Mouse (Mus musculus) ES-E14 (cell line): Measurements from ENCODE around the gene Sgms2.

ENCODE experiments used
- CHD2 ChIP-seq: IDR thresholded peaks from 2 replicates; pipeline ENCODE4 v1.6.1; 2014; ENCODE audit warnings: mild to moderate bottlenecking, low read depth, low read length, inconsistent platforms
- ZC3H11A ChIP-seq: IDR thresholded peaks from 2 replicates; pipeline ENCODE4 v1.6.1; 2012; ENCODE audit warnings: low read depth, mild to moderate bottlenecking, inconsistent platforms, low read length, borderline replicate concordance

DNA sequence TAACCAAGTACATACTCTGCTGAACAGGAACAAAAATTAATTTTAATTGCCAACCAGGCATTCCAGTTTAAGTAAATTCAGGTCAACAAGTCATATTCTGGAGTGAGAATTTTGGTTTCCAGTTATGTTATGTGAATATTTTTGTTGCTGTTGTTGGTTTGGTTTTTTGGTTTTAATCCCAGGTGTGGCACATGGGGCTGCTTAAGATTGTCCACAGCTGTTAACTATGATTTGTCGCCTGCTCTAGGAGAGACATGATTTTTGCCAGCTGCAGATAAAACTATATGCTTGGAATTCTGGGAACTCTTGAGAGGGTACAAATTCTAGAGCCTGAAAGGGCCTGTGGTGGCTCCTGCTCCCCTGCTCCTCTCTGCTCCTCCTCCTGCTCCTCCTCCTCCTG lies 174.1 kb downstream of the Sgms2 start:
- TF ChIP-seq ZC3H11A = no peak
- TF ChIP-seq CHD2 = no peak
